Mouse (Mus musculus) lung, embryonic 15.5 days (tissue): ENCODE results near the gene Hes1. TPM values are rescaled to one million over a fixed set of nuclear protein-coding genes. Genes with fewer than 3 reads are reported as not detected.
A peak's percentile ranks its signal among the peaks of the same experiment; 100 is the strongest.

Experiments
- ATAC-seq: fragments of 200-750 bp; cut with Nextera tagmentation; 2 replicates; pipeline ENCODE4 v1.8.0; 2017; ENCODE audit warnings: moderate number of reproducible peaks, borderline replicate concordance; ENCODE audit not compliant: low FRiP score, low TSS enrichment; ENCODE audit errors: extremely low read depth
- H3K27ac ChIP-seq: fragments of 300-500 bp; sonication (generic); 2 replicates; pipeline ENCODE4 v1.5.1; 2015; ENCODE audit warnings: moderate library complexity, mild to moderate bottlenecking, inconsistent platforms
- H3K27me3 ChIP-seq: fragments of 300-500 bp; sonication (generic); 2 replicates; pipeline ENCODE4 v1.6.1; 2015; ENCODE audit warnings: inconsistent platforms
- H3K36me3 ChIP-seq: fragments of 300-500 bp; sonication (generic); 2 replicates; pipeline ENCODE4 v1.6.1; 2015; ENCODE audit warnings: inconsistent platforms
- H3K4me1 ChIP-seq: fragments of 300-500 bp; sonication (generic); 2 replicates; pipeline ENCODE4 v1.6.1; 2015; ENCODE audit warnings: inconsistent platforms
- H3K4me2 ChIP-seq: fragments of 300-500 bp; sonication (generic); 2 replicates; pipeline ENCODE4 v1.6.1; 2015; ENCODE audit warnings: inconsistent platforms, mild to moderate bottlenecking, moderate library complexity
- H3K4me3 ChIP-seq: fragments of 300-500 bp; sonication (generic); 2 replicates; pipeline ENCODE4 v1.5.1; 2015; ENCODE audit warnings: mild to moderate bottlenecking, inconsistent platforms
- H3K9ac ChIP-seq: fragments of 300-500 bp; sonication (generic); 2 replicates; pipeline ENCODE4 v1.6.1; 2015; ENCODE audit warnings: inconsistent platforms
- H3K9me3 ChIP-seq: fragments of 300-500 bp; sonication (generic); 2 replicates; pipeline ENCODE4 v1.6.1; 2016; ENCODE audit warnings: inconsistent platforms
- WGBS: fragments of 180-500 bp; shearing (Covaris S2); methylation state at CpG from one replicate; pipeline ENCODE4 v1.1.7; 2015; 5-methylcytosine and 5-hydroxymethylcytosine counted together
- polyA plus RNA-seq: library from polyadenylated mRNA; unstranded; fragments of >200 nt; fragmentation: Nextera tagmentation; extraction: Ambion mirVana; gene quantifications from 2 replicates; pipeline ENCODE4 v1.2.1, GENCODE M21; 2015

Gene Hes1
- polyA plus RNA-seq, 1 experiment from 2014 or later, result 47.1 TPM

DNA sequence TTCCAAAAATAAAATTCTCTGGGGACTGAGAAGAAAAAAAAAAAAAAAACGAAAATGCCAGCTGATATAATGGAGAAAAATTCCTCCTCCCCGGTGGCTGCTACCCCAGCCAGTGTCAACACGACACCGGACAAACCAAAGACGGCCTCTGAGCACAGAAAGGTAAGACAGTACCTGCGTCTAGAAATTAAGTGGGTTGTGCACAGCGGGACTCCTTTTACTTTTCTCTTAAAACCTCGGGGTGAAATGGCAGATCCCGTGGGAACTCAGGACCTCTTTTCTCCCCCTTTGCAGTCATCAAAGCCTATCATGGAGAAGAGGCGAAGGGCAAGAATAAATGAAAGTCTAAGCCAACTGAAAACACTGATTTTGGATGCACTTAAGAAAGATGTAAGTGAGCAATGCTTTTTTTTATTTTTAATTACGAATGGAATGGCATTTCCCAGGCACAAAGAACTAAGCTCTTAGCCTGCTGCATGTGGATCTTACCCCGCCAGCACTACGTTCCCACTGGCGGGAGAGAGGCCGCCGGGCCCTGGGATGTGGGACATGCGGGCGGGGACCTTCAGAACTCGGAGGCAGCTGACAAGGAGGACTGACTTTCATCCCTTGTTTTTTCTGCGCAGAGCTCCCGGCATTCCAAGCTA lies 1.5 kb downstream of the Hes1 start:
- Histone ChIP-seq H3K27me3 (no peaks in the 10 kb centered on the region), H3K9ac (peak overlapping the region; percentile 80), H3K27ac (peak overlapping the region; percentile 99), H3K9me3 (no peaks in the 10 kb centered on the region), H3K4me1 (peaks cover 46% of the 10 kb centered on the region), H3K36me3 (no peaks in the 10 kb centered on the region), H3K4me3 (peak overlapping the region; percentile 77), H3K4me2 (peak overlapping the region; percentile 85)
- 0% methylated on average over 21 of the region's 21 CpGs for WGBS
- no peak for ATAC-seq

- Histone ChIP-seq H3K4me2 (peak overlapping the region; percentile 85), H3K36me3 (no peaks in the 10 kb centered on the region), H3K4me1 (peaks cover 46% of the 10 kb centered on the region), H3K9me3 (no peaks in the 10 kb centered on the region), H3K27ac (peak overlapping the region; percentile 99), H3K4me3 (peak overlapping the region; percentile 77), H3K9ac (peak overlapping the region; percentile 80), H3K27me3 (no peaks in the 10 kb centered on the region)
- no peak for ATAC-seq
- WGBS, result under 1% methylated on average over 38 of the region's 38 CpGs
Measured at GRCm38 (mm10) chr16:30066184-30066851, 2.1 kb downstream of the Hes1 start.

- peaks cover 40% of the 10 kb centered on the region for H3K4me1 ChIP-seq
- no peaks in the 10 kb centered on the region for H3K9me3 ChIP-seq
- H3K4me2 ChIP-seq, result peak overlapping the region; percentile 85
- H3K27ac ChIP-seq, result peak overlapping the region; percentile 99
- H3K4me3 ChIP-seq, result peak overlapping the region; percentile 77
- whole genome bisulfite sequencing, result under 1% methylated on average over 46 of the region's 46 CpGs
- ATAC-seq, result no peak
- no peaks in the 10 kb centered on the region for H3K36me3 ChIP-seq
- peak overlapping the region; percentile 80 for H3K9ac ChIP-seq
- H3K27me3 ChIP-seq, result no peaks in the 10 kb centered on the region
Measured at GRCm38 (mm10) chr16:30066852-30067301, 2.7 kb downstream of the Hes1 start.

DNA sequence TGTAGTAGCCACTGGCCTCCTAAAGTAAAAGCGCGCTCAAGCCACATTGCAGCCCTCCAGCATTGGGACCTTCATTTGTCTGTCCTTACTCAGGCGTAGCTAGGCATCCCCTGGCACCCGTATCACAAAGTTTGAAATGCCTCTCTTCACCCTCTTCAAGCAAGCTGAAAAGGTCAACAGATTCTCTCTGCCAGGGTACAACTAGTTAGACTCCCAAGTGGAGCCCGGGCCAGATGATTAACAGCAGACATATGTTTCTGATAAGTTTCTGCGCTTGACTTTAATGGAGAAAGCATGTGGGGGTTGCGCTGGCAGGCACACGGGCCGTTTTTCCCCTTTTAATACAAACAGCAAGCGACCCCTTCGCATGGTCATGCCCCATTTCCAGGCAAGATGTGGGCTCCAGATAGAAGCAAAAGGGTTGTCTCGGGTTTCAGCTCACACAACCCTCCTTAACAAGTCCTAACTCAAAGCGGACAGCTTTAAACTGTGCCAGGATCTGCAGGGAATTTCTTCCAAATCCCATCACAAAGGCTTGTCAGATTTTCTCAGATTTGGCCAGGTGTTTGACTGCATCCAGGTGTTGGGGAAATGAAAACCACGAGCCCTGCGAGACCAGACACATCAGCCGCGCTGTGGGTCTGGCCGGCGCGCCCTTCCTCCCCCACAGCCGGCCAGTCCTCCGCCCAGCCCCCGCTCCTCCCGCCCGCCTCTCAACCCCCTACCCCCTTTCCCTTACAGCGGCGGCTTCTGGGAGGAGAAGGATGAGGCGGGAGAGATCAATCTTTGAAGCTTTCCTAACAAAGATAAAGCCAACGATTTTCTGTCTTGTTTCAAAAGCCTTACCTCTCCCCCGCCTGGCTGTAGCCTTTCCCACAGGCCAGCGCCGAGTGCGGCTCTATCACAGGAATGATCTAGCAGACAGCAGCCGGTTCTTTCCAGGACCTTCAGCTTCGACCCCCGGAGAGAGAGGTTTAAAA lies 4.1 kb downstream of the Hes1 start:
- Histone ChIP-seq H3K4me3 (peak overlapping the region; percentile 29), H3K27ac (peak overlapping the region; percentile 88), H3K9ac (peak overlapping the region; percentile 51), H3K36me3 (no peaks in the 10 kb centered on the region), H3K27me3 (no peaks in the 10 kb centered on the region), H3K4me1 (peaks cover 29% of the 10 kb centered on the region), H3K9me3 (no peaks in the 10 kb centered on the region), H3K4me2 (peak overlapping the region; percentile 66)
- no peak for ATAC-seq
- WGBS, result 2% methylated on average over 36 of the region's 36 CpGs

GRCm38 (mm10) chr16:30069580-30069949 lies 5.4 kb downstream of the Hes1 start:
- no peaks in the 10 kb centered on the region for H3K9me3 ChIP-seq
- no peaks in the 10 kb centered on the region for H3K36me3 ChIP-seq
- peaks cover 29% of the 10 kb centered on the region for H3K4me1 ChIP-seq
- ATAC-seq, result peak; percentile 2; the same call in 1 of the 2 replicates
- H3K9ac ChIP-seq, result peak overlapping the region; percentile 54
- peak overlapping the region; percentile 91 for H3K4me2 ChIP-seq
- H3K4me3 ChIP-seq, result peak overlapping the region; percentile 47
- 4% methylated on average over 4 of the region's 4 CpGs for WGBS
- peak overlapping the region; percentile 98 for H3K27ac ChIP-seq
- H3K27me3 ChIP-seq, result no peaks in the 10 kb centered on the region

- peaks cover 29% of the 10 kb centered on the region for H3K4me1 ChIP-seq
- ATAC-seq, result peak; percentile 85
- WGBS, result under 1% methylated on average over 31 of the region's 82 CpGs
- no peaks in the 10 kb centered on the region for H3K27me3 ChIP-seq
- H3K36me3 ChIP-seq, result no peaks in the 10 kb centered on the region
- peak overlapping the region; percentile 91 for H3K4me2 ChIP-seq
- H3K27ac ChIP-seq, result peak overlapping the region; percentile 98
- H3K9ac ChIP-seq, result peak overlapping the region; percentile 54
- peak overlapping the region; percentile 47 for H3K4me3 ChIP-seq
- no peaks in the 10 kb centered on the region for H3K9me3 ChIP-seq
Measured at GRCm38 (mm10) chr16:30069950-30070770, 6.0 kb downstream of the Hes1 start.

GRCm38 (mm10) chr16:30070771-30071191 lies 6.6 kb downstream of the Hes1 start:
- ATAC-seq, result no peak; the same call in 1 of the 2 replicates
- Histone ChIP-seq H3K4me3 (peak overlapping the region; percentile 47), H3K4me1 (peaks cover 29% of the 10 kb centered on the region), H3K4me2 (peak overlapping the region; percentile 91), H3K27ac (peak overlapping the region; percentile 98), H3K27me3 (no peaks in the 10 kb centered on the region), H3K9ac (peak overlapping the region; percentile 54), H3K36me3 (no peaks in the 10 kb centered on the region), H3K9me3 (no peaks in the 10 kb centered on the region)
- WGBS, result 3% methylated on average over 12 of the region's 12 CpGs

- WGBS, result 91% methylated on average over 1 of the region's 1 CpGs
- no peaks in the 10 kb centered on the region for H3K9me3 ChIP-seq
- H3K27ac ChIP-seq, result no peak overlapping the region
- H3K4me2 ChIP-seq, result no peak overlapping the region
- no peaks in the 10 kb centered on the region for H3K27me3 ChIP-seq
- H3K36me3 ChIP-seq, result no peaks in the 10 kb centered on the region
- no peak overlapping the region for H3K9ac ChIP-seq
- H3K4me1 ChIP-seq, result peaks cover 23% of the 10 kb centered on the region
- ATAC-seq, result no peak
- no peak overlapping the region for H3K4me3 ChIP-seq
Measured at GRCm38 (mm10) chr16:30073317-30073716, 9.1 kb downstream of the Hes1 start.

GRCm38 (mm10) chr16:30081498-30081897 lies 17.3 kb downstream of the Hes1 start:
- 54% methylated on average over 4 of the region's 4 CpGs for WGBS
- Histone ChIP-seq H3K9ac (no peak overlapping the region), H3K4me1 (peaks cover 21% of the 10 kb centered on the region; the same call in 1 of the 2 replicates), H3K4me3 (no peak overlapping the region), H3K27ac (no peak overlapping the region), H3K4me2 (no peak overlapping the region), H3K36me3 (no peaks in the 10 kb centered on the region), H3K9me3 (no peaks in the 10 kb centered on the region), H3K27me3 (no peaks in the 10 kb centered on the region)
- no peak for ATAC-seq

- no peaks in the 10 kb centered on the region for H3K36me3 ChIP-seq
- no peak overlapping the region for H3K27ac ChIP-seq
- H3K9ac ChIP-seq, result no peak overlapping the region
- no peaks in the 10 kb centered on the region for H3K9me3 ChIP-seq
- no peak overlapping the region for H3K4me3 ChIP-seq
- 0 out of 2 replicates have a peak, but pooled peaks have one; percentile 32 for ATAC-seq
- WGBS, result 70% methylated on average over 4 of the region's 4 CpGs
- H3K4me2 ChIP-seq, result no peak overlapping the region
- peaks cover 26% of the 10 kb centered on the region; the same call in 1 of the 2 replicates for H3K4me1 ChIP-seq
- H3K27me3 ChIP-seq, result no peaks in the 10 kb centered on the region
Measured at GRCm38 (mm10) chr16:30081980-30082379, 17.8 kb downstream of the Hes1 start.

GRCm38 (mm10) chr16:30082965-30083364 lies 18.8 kb downstream of the Hes1 start:
- Histone ChIP-seq H3K27me3 (no peaks in the 10 kb centered on the region), H3K27ac (no peak overlapping the region), H3K36me3 (no peaks in the 10 kb centered on the region), H3K4me3 (no peak overlapping the region), H3K4me1 (peaks cover 32% of the 10 kb centered on the region; the same call in 1 of the 2 replicates), H3K4me2 (no peak overlapping the region), H3K9me3 (no peaks in the 10 kb centered on the region), H3K9ac (no peak overlapping the region)
- WGBS, result 92% methylated on average over 8 of the region's 8 CpGs
- ATAC-seq, result no peak
